Mouse (Mus musculus) retina, postnatal 1 day (tissue): ENCODE results near the gene Ace3.

ENCODE experiments used
- DNase-seq: peaks from one replicate; pipeline ENCODE4 v3.0.0-alpha.2; 2012

Gene Ace3

DNA sequence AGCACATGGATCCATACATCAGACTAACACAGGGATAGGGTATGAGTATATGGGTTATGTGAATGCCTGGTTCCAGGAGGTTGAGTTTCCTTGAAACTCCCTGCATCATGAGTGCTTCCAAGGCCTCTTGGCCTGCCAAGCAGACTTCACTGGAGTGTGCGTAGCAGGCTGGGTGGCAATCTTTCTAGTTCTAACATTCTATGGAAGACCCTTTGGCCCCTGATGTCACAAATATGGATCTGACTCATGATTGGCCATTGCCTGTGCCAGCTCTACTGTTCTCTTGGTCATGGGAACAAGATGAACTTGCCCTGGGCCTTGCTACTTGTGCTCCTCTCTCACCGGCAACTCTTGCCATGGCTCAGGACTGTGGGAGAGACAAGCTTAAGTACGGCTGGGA is at the start of gene Ace3:
TSS of gene Ace3 (plus strand) at position 301 of the 400 bp plus-strand sequence.
- DNase-seq: no peak

- no peak for DNase-seq
Observed at GRCm38 (mm10) chr11:105944770-105945672, 49.5 kb upstream of the Ace3 start.

DNA sequence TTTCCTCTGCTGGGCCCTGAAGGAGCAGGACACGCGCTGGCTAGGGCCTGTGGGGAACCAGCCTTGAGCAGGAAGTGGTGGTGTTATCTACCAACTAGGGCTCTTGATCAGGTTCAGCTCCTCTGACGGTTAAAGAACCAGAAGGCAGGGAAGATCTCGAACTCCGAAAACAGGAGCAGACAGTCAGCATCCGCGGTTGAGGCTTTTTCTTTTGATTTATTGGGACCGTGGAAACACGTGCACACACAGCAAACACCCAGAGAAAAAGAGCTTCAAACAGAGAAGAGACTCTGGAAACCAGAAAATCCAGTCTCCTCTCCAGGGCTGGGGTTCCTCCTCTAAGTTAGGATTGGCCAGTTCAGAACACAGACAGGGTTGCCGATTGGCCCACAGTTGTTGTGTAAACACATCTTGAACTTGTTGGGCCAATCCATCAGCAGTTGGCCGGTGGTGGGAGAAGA is 47.8 kb upstream of the Ace3 start:
- no peak for DNase-seq

- DNase-seq: no peak
Observed at GRCm38 (mm10) chr11:105948255-105948654, 46.2 kb upstream of the Ace3 start.

DNA sequence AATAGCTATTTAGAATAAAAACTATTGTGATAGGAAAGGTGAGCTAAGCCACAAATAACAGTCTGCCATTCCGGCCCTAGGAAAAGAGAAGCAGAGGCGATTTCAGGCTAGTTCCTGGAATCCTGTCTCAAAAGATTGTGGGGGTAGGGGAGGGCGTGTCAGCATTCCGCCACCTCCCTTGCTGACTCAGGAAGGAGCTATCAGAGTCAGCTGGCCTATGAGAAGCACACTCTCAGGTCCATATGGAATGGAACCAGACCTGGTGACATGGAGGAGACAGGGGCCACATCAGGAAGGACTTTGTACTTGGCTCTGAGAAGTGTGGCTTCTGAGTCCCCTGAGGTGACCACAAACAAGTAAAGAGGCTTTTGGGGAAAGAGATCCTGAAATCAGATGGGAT is 44.0 kb upstream of the Ace3 start:
- no peak for DNase-seq

DNA sequence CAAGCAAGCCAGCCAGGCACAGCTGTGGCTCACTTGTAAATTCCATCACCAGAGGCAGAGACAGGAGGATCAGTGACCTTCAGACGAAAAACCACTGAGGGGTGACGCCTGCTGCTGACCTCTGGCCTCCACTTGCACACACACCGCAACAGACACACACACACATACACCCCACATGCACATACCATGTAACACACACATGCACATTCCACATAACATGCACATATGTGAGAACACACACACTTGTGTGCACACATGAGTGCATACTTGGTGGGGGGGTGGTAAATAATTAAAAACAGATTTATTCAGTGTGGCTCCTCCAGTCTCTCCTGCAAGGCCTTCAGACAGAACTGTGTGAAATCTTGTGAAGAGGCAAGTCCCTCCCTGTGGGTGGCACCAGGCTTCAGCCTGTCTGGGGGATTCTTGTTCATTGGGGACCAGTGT is 42.9 kb upstream of the Ace3 start:
- DNase-seq: no peak

DNA sequence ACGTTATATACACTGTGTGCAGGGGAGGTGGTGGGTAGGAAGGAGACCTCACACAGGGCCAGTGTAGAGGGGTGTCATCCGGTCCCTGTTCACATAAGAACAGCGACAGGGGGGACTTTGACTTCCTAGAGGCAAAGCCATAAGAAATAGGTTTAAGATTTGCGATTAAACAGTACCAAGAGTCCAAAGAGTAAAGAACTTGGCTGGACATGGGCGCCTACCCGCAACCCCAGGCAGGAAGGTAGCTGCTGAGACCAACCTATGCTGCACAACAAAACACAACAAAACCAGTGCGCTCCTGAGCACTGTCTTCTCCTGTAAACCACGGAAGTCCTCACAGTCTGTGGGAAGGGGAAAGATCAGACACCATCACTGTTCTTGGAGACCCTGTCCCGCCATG is 42.4 kb upstream of the Ace3 start:
- DNase-seq: no peak

- DNase-seq: no peak
Observed at GRCm38 (mm10) chr11:105952911-105953386, 41.5 kb upstream of the Ace3 start, which contains the start of gene Cyb561. TSS of gene Cyb561 (minus strand) at chr11:105953336.

GRCm38 (mm10) chr11:105953402-105953801 is 41.1 kb upstream of the Ace3 start:
- DNase-seq: no peak

- no peak for DNase-seq
Observed at GRCm38 (mm10) chr11:105955815-105956430, 38.6 kb upstream of the Ace3 start.

DNA sequence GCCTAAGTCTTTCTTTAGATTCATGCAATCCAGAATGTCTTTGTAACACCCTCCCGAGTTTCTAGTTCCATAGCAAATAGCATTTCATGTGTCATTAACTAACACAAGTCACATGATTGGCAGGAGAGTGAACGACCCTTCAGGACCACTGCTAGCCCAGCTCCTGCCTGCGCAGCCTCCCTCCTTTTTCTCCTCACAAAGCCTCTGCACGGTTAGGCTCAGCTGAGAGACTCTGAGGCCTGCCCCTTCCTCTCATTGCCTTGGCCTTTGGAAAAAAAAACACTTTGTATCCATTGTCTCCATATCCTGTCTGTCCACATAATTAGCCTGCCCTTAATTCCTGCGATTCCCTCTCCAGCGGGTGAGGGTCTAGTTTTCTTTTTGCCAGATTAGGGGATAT is 37.0 kb upstream of the Ace3 start:
- DNase-seq: no peak

DNA sequence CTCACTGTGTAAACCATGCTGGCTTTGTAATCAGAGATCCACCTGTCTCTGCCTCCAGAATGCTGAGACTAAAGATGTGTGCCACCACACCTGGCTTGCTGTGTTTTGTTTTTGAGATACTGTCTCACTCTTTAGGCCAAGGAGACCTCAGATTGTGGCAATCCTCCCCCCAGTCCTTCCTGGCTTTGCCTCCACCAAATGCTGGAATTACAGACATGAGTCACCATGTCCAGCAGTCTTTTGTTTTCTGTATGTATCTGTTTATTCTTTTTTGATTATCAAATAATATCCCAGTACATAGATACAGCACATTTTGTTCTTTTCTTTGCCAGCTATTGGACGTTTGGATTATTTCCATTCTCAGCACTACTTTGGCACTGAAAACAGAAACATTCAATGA is 35.9 kb upstream of the Ace3 start:
- no peak for DNase-seq

GRCm38 (mm10) chr11:105959355-105959754 is 35.1 kb upstream of the Ace3 start:
- peak; percentile 32 for DNase-seq

GRCm38 (mm10) chr11:105964691-105965090 is 29.8 kb upstream of the Ace3 start:
- no peak for DNase-seq

DNA sequence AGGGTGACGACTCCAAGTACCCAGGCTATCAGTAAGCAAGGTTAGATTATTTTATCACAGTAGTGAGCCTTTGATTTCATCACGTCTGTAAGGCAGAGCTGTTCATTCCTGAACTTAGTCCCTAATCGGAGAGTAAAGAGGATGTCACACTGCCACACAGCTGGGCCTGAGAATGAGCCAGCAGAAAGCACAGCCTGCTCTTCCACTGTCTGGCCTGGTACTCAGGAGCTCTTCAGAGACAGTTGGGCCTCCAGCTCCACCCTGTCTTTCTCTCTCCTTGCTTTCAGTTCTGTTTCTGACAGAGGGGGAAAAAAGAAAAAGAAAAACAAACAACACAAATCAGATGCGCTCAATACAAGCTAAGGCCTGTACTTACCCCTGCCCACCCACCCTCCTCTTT is 28.2 kb upstream of the Ace3 start:
- DNase-seq: no peak

- peak; percentile 63 for DNase-seq
Observed at GRCm38 (mm10) chr11:105967741-105968574, 26.5 kb upstream of the Ace3 start, which contains the start of gene Ace. TSS of gene Ace (plus strand) at chr11:105967945.

DNA sequence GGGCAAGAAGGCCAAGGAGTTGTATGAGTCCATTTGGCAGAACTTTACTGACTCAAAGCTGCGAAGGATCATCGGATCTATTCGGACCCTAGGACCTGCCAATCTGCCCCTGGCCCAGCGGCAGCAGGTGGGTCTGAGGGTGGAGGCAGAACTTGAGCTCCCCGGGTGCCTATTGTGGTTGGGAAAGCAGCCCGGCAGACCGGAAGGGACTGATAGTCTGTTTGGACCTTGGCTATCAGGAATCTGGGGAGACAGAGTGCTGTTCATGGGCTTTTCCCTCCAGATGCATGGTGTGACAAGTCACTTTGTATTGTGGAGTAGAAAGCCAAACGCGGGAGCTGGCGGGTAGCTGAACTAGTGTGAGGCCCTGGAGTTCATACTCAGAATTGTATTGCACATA is 25.5 kb upstream of the Ace3 start:
- DNase-seq: no peak

- DNase-seq: no peak
Observed at GRCm38 (mm10) chr11:105969516-105969915, 25.0 kb upstream of the Ace3 start.

DNA sequence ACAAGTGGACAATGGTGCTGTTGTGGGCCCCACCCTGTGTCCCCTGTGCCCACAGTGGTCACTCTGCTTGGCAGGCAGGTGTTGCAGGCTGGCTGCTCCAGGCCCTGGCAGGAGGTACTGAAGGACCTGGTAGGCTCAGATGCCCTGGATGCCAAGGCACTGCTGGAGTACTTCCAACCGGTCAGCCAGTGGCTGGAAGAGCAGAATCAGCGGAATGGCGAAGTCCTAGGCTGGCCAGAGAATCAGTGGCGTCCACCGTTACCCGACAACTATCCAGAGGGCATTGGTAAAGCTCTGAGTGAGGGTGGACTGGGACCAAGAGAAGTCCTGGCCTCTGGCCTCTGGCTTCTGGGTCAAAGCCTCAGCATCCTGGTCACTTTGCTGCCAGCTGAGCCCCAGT is 19.9 kb upstream of the Ace3 start:
- no peak for DNase-seq

DNA sequence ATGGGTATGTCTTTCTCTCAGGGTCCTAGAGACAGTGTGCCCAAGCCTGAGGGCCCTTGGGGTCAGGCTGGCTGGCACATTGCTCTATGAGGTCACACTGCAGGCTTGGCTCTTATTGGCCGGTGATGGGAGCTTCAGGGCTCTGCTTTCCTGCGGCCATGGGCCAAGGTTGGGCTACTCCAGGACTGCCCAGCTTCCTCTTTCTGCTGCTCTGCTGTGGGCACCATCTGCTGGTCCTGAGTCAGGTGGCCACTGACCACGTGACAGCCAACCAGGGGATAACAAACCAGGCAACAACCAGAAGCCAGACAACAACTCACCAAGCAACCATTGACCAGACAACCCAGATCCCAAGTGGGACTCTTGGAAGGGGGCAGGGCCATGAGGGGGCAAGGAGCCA is 19.4 kb upstream of the Ace3 start:
- DNase-seq: no peak

DNA sequence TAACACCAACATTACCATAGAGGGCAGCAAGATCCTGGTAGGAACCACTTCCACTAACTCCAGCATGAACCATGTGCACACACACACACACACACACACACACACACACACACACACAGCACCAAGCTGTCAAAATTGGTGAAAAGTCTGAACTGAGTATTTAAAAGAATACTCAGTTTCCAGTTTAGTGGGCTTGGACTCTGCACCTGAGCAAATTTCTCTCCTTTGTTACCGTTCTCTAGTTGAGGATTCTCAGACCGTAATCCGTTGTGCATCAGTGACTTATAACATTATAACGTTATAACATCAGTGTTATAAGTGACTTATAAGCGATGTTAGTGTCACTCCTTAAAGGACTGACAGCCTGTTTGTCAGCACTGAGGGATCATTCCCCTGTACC is 18.8 kb upstream of the Ace3 start:
- DNase-seq: no peak

- no peak for DNase-seq
Observed at GRCm38 (mm10) chr11:105978232-105978631, 16.2 kb upstream of the Ace3 start.

GRCm38 (mm10) chr11:105978634-105979033 is 15.8 kb upstream of the Ace3 start:
- DNase-seq: no peak
